Mouse (Mus musculus) bone marrow macrophage, adult 2 months (primary cell): ENCODE data around the gene Ehbp1. TPM values are rescaled to one million over a fixed set of nuclear protein-coding genes. Genes with fewer than 3 reads are reported as not detected.

Experiments used
- H3K27ac ChIP-seq: 2 replicates; pipeline ENCODE4 v1.5.1; 2012; ENCODE audit warnings: low read depth, low read length; ENCODE audit not compliant: insufficient read depth
- H3K4me1 ChIP-seq: 2 replicates; pipeline ENCODE4 v1.6.1; 2012; ENCODE audit warnings: low read length; ENCODE audit not compliant: control insufficient read depth, insufficient read depth
- H3K4me3 ChIP-seq: 2 replicates; pipeline ENCODE4 v1.5.1; 2012; ENCODE audit warnings: mild to moderate bottlenecking, low read length, moderate library complexity; ENCODE audit not compliant: insufficient read depth
- CTCF ChIP-seq: IDR thresholded peaks from 2 replicates; pipeline ENCODE4 v1.5.1; 2012; ENCODE audit warnings: low read depth, mild to moderate bottlenecking, low read length, moderate library complexity
- POLR2A ChIP-seq: IDR thresholded peaks from 2 replicates; pipeline ENCODE4 v1.6.1; 2012; ENCODE audit warnings: mild to moderate bottlenecking, low read depth, low read length, borderline replicate concordance
- polyA plus RNA-seq: library from polyadenylated mRNA; stranded (reverse); fragments of >200 nt; gene quantifications from 2 replicates; pipeline ENCODE4 v1.2.4, GENCODE M21; 2012; ENCODE audit not compliant: missing spikeins, insufficient read depth, insufficient read length

The Ehbp1 gene
- polyA plus RNA-seq, 1 experiment = 5.5 TPM

DNA sequence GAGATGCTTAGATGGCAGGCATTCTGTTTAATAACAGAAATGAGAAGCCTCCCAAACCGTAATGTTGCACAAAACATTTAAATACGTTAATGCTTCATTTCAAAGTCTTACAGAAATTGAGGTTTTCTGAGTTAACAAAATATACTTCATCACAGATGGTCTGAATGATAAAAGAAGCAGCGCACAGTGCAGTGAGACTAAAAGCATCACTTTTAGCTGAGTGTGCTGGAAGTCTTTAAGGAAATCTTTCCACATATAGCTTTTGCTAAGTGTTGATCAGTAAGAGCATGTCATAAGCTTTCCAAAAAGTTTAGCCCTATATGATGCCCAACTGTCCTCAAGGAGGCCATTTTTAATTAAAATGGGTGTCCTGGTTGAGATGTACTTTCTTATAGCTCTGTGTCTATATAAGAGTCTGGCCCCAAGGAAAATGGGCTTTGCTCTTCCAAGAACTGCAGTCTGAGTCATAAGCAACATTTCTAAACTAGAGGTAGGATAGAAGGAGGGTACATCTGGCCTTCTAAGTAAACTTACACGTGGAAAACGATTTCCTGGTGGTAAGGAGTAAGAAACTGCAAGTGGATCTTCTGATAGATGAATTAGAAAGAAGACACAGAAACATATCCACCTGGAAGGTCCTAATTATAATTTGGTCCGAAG lies 12.0 kb upstream of the Ehbp1 start:
- Histone ChIP-seq H3K4me1 (no peaks in the 10 kb centered on the region), H3K4me3 (no peak overlapping the region), H3K27ac (no peak overlapping the region)
- TF ChIP-seq CTCF (no peak), POLR2A (no peak)

DNA sequence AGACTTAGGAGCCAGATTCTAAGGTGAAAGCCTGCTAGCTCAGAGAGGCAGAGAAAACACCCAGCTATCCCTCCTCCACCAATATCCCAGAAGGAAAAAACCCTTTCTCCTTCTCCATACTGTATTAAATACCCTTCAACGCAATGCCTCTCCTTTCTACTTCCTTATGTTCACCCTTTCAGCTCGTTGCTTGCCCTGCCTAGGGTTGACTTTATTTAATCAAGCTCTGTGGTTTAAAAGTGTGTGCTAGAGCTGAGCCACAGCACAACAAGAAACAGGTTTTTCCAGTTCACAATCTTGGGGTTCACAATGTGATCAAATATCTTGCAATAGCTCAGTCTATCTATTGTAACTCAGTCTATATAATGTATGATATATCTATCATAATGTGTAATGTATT lies 7.9 kb upstream of the Ehbp1 start:
- TF ChIP-seq POLR2A (no peak), CTCF (no peak)
- Histone ChIP-seq H3K4me1 (no peaks in the 10 kb centered on the region), H3K4me3 (no peak overlapping the region), H3K27ac (no peak overlapping the region)

DNA sequence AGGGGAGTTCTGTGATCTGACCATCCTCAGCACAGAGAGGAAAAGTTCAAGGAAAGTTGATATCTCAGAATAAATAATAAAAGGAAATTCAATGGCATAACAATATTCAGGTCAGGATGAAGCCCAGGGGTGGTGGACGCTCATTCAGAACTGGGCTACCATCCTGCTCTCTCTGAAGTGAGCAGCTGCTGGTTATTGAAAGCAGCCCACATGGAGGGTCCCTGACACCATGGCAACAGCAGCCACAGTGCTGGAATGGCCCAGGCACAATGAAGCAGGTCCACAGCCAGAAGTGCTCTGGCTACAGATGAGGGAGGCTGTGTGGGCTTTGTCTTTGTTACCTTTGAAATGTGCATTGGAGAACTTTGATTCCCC lies 6.4 kb upstream of the Ehbp1 start:
- Histone ChIP-seq H3K27ac (no peak overlapping the region), H3K4me1 (no peaks in the 10 kb centered on the region), H3K4me3 (no peak overlapping the region)
- no peak for TF ChIP-seq CTCF
- TF ChIP-seq POLR2A = no peak

DNA sequence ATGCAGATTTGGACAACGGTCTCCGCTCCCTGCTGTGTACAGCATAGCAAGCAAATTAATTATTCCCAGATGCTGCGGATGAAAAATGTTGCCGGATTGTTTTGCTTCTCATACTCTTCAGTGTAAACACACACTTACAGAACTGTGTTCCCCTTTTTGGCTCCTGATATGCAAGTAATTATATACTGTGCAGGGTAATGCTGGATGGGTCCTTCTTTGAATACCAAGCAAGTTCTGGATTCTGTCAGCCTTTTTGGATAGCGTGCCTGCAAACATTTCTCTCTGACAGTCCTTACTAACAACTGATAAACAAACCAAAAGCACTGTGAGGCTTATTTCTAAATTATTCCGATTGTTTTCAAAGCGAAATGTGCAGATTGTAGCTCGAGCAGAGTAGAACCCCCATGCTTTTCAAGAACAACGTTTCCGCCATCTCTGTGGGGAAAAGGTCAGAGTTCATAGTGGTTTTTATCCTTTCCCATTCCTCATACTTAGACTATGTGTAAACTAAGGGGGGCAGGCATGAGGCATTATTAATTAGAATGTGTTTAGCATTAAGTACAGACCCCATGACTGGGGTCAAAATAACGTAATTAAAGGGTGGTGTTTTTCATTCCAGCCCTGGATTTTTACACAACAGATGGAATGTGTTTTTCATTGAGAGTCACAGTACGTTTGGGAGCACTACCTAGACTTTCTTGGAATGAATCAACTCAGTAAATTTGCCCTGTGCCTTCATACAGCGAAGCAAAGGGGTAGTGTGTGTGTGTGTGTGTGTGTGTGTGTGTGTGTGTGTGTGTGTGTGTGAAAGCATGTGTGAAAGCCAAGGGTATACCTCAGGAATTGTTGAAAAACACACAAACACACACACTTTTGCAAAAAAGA lies 5.8 kb upstream of the Ehbp1 start:
- H3K27ac ChIP-seq = no peak overlapping the region
- no peaks in the 10 kb centered on the region for H3K4me1 ChIP-seq
- H3K4me3 ChIP-seq = no peak overlapping the region
- TF ChIP-seq CTCF (no peak), POLR2A (no peak)

DNA sequence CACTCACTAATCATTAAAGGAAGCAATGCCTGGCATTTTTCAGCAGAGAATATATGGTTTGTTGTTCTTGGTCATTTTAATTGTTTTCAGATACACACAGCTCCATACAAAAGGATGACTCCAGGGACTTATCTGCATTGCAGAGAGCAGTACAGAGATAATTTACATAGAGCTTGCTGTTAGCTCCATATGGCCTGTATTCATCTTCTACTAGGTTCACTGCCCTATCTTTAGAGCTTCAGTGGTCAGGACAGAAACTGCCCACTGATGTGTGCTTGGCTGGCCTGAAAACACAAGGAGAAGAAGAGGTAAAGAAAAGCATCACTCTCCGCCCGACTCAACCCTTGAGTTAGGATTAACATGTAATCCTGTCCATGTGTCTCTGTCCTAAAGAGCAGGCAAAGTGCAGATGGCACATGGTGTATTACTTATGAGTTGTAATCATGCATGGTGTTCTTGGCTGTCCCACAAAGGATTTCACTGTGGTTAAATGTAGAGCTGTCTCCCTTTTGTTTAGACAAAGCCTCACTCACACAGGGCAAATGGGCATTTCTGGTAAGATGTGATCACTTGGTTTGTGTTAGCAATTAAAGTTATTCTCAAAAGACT lies 14.7 kb downstream of the Ehbp1 start:
- no peak overlapping the region for H3K4me3 ChIP-seq
- H3K27ac ChIP-seq = no peak overlapping the region
- no peaks in the 10 kb centered on the region for H3K4me1 ChIP-seq
- no peak for TF ChIP-seq CTCF
- no peak for TF ChIP-seq POLR2A

DNA sequence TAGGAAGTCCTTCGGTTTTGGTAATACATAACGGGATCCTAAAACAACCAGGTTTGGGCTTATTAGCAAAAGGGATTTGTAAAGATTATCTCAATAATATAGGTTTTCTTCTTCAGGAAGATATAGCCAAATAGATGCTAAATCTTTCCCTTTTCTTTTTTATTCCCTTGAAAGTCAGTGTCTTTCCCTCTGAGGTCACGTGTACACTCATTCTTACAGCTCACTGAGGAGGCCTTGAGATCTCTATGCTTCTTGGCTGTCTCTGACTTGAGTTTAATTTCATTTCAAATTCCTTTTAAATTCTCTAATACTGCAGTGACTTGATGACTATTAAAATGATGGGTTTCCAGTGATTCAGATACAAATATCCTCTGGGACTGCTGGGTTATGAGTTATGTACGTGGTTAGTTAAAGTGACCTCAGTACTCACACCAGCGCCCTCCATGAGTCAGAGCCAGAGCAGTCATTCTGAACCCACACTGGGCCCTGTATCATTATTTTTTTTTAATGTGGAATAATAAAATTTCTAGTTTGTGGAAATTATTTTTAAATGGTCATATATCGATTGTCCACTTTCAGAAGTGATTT lies 24.2 kb downstream of the Ehbp1 start:
- no peak overlapping the region for H3K4me3 ChIP-seq
- no peak overlapping the region for H3K27ac ChIP-seq
- TF ChIP-seq POLR2A (no peak), CTCF (no peak)
- H3K4me1 ChIP-seq = no peaks in the 10 kb centered on the region

DNA sequence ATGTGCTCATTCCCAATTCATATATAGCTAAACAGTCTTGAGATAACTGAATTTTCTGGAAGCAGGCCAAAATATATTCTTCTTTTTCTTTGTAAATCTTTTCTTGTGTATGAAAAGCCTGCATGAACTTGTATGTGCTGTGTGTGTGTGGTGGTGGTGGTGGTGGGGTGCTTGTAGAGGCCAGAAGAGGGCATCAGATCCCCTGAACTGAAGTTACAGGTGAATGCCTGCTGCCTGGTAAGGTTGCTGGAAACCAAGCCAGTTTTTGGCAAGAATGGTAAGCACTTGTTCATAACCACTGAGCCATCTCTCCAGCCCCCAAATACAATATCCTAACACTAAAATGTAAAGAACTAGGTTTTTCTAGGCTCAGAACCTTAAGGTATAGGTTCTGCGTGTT lies 26.3 kb downstream of the Ehbp1 start:
- Histone ChIP-seq H3K4me3 (no peak overlapping the region), H3K27ac (no peak overlapping the region), H3K4me1 (no peaks in the 10 kb centered on the region)
- TF ChIP-seq POLR2A (no peak), CTCF (no peak)

DNA sequence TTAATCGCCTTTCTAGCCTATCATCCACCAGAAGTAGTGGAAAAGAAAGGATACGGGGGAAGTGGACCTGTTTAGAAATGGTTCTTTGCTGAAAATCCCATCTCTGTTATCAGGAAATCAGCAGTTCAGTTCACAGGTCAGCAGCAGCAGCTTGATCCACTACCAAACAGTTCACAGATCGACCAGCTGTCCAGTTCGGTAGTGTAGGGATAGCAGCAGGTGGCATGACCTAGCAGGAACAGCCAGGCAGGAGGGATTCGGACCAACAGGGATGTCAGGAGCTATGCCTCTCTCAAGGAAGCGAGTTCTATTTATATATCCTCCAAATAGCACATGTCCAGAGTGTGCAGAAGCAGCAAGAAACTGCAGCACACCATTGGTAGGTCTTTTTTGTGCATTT lies 40.9 kb downstream of the Ehbp1 start:
- TF ChIP-seq CTCF (no peak), POLR2A (no peak)
- Histone ChIP-seq H3K4me3 (no peak overlapping the region), H3K27ac (no peak overlapping the region), H3K4me1 (no peaks in the 10 kb centered on the region)

DNA sequence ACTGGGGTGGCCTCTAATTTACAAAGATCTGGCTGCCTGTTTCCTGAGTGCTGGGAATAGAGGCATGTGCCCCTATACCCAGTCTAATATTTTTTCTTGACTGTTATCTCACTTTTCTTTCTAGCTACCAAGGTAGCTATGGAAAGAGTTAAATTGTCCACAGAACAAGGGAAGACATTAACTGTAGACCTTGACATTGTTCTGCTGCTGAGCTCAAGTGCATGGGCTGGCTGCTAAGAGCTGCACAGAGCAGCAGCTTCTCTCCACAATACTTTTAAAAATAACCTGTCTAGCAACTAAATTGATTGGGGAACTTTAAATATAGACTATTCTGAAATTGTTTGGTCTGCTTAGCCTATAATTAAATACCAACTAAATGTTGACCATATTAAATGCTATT lies 52.9 kb downstream of the Ehbp1 start:
- Histone ChIP-seq H3K27ac (no peak overlapping the region), H3K4me3 (no peak overlapping the region), H3K4me1 (peaks cover 10% of the 10 kb centered on the region)
- TF ChIP-seq POLR2A (no peak), CTCF (no peak)

DNA sequence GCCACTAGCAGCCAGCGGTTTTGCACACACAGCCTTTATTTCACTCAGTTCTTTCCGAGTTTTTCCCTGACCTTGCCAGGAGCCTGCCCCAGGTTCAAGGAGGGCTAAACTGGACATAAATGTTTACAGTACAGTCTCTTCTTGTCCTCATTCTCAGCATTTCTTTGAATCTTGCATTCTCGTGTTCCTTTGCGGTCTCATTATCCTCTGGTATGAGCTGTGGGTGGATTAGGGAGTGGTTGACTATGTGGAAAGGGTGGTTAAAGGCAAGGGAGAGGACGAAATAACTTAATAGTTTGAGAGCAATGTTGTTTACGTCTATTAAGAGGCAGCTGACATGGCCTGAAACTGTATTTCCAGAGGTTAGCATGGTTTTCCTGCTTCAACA lies 54.6 kb downstream of the Ehbp1 start:
- Histone ChIP-seq H3K27ac (peak overlapping the region; percentile 47), H3K4me1 (peaks cover 12% of the 10 kb centered on the region), H3K4me3 (peak overlapping the region; percentile 72)
- TF ChIP-seq POLR2A (no peak), CTCF (no peak)
